Mouse (Mus musculus) heart, adult 9 months (tissue): ENCODE measurements around the gene H2afv.
"Not testable (repeated sequence)": the region's sequence is repeated elsewhere in the genome, so short reads cannot be mapped to it uniquely, and the experiment has no call there.

Experiments
- DNase-seq, 2 experiments: peaks; one replicate each; pipeline ENCODE4 v3.0.0; 2022; ENCODE audit warnings: low spot score in 2 of 2

Gene H2afv

GRCm38 (mm10) chr11:6468541-6468940 is 24.3 kb upstream of the H2afv start:
- DNase-seq: no peak

- peak in 1 of 2 experiments; percentile 33 for DNase-seq
Measured at GRCm38 (mm10) chr11:6465122-6465521, 20.9 kb upstream of the H2afv start.

DNA sequence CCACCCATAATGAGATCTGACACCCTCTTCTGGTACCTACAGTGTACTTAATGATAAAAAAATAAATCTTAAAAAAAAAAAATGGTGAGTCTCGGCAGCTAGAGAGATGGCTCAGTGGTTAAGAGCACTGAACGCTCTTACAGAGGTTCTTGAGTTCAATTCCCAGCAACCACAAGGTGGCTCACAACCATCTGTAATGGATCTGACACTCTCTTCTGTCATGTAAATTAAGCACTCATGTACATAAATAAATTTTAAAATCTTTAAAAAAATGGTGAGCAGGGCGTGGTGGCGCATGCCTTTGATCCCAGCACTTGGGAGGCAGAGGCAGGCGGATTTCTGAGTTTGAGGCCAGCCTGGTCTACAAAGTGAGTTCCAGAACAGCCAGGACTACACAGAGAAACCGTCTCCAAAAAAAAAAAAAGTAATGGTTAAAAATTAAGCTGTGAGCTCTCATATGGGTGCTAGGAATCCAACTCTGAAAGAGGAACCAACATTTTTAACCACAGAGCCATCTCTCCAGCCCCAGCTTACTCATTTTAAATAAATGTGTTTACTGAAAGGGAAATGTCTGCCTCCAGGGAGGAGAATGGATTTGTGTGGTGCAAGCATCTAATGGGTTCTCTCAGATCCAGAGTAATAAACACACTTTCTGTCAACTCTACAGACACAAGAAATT is 19.1 kb upstream of the H2afv start:
- DNase-seq: no peak

DNA sequence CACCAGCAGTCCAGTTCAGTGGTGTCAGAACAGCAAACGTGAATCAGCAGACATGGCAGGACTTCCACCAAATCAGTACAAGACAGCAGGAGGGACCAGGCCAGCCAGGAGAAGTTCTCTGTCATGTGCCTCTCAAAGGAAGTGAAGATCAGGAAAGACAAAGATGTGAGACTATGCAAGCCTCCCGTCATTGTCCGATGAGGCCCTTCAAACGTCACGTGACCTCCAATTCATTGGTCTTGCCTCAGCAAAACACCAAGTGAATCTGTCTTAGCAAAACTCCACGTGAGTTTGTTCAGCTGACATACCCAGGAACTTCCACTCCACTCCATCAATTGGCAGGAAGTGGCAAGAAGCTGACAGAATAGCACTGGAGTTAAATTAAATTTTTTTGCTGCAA is 11.8 kb upstream of the H2afv start:
- DNase-seq: no peak

GRCm38 (mm10) chr11:6448155-6448554 is 3.9 kb upstream of the H2afv start:
- DNase-seq: not testable (repeated sequence)

DNA sequence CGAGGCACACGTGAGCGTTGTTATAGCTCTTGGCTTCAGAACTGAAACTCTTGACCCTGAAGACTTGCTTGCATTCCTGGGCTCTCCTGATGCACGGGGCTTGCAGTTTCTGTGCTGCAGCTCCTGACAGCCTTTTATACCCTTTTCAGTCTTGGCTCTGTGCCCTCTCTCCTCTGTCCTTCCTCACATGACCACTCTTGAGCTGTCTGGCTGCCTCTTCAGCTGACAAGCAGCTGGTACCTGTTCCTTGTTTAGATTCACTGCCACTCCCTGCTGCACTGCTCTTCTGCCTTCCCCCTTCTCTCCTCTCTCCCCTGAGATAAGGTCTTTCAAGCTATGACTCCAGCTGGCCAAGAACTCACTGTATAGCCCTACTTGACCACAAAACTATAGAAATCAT is 3.2 kb upstream of the H2afv start:
- DNase-seq: no peak

DNA sequence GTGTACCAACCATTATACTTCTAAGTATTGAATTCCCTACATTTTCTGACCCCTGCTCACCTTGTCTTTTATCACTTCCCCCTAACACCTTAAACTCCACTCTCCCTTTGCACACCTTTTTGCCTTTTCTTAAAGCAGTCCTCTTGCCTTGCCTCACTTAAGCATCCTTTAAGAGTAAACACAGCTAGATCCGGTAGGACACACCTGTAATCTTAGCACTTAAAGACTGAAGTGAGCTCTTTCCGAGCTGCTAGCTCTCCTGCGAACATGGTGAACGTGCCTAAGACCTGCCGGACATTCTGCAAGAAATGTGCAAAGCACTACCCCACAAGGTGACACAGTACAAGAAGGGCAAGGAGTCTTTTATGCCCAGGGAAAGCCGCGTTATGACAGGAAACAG is 1.7 kb upstream of the H2afv start:
- no peak for DNase-seq

GRCm38 (mm10) chr11:6445441-6445840 is 1.2 kb upstream of the H2afv start:
- DNase-seq: no peak

DNA sequence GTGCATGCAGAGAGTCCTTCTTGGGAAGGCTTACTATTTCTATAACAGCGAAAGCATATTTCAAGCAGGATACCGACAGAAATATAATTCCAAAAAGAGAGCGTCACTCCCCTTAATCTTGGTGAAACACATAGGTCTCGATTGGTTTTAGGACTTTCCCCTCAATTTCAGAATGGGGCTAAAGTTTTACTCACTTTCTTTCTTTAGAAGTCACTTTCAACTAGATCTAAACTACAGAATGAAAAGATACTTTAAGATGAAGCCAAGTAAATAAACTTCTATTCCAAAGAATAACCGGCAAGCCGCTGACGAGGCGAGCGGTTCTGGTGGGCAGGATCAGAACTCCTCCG is 541 bp downstream of the H2afv start:
- no peak for DNase-seq

- DNase-seq: no peak
Measured at GRCm38 (mm10) chr11:6443102-6443501, 1.1 kb downstream of the H2afv start.

- DNase-seq: no peak
Measured at GRCm38 (mm10) chr11:6442566-6442965, 1.7 kb downstream of the H2afv start.

- DNase-seq: no peak
Measured at GRCm38 (mm10) chr11:6440171-6440570, 4.1 kb downstream of the H2afv start.

- no peak for DNase-seq
Measured at GRCm38 (mm10) chr11:6437667-6438066, 6.6 kb downstream of the H2afv start.

DNA sequence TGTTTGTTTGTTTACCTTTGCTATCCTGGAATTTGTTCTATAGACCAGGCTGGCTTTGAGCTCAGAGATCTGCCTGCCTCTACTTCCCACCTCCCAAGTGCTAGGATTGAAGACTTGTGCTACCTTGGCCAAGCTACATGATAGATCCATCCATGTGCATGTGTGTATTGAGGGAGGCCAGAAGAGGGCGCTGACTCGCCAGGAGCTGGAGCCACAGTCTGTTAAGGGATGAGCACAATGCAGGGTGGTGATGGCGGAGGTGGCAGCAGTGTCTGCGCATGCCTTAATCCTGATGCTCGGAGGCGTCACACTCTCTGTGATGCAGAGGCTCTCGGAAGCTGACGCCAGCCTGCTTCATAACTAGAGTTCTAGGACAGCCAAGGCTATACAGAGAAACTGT is 7.8 kb downstream of the H2afv start:
- DNase-seq: no peak

GRCm38 (mm10) chr11:6430186-6430585 is 14.1 kb downstream of the H2afv start:
- no peak for DNase-seq

GRCm38 (mm10) chr11:6420722-6421350 is 23.4 kb downstream of the H2afv start:
- DNase-seq: no peak

DNA sequence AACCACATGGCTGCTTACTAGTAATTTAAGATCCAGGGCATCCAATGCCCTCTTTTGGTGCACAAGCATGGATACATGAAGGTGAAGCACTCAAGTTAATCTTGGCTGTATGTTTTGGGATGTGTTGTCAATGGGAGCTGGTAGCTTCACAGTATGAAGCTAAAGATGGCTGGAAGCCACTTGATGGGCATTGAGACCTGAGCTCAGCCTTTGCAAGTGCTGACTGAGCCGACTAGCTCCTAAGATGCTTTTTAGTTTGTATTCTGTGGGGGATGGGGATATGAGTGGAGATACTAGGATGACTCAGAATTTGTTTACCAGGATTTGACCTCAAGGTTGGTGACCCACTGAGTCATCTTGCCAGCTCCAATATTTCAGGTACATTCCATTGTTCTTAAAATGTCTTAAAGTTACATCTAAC is 23.9 kb downstream of the H2afv start:
- DNase-seq: no peak

DNA sequence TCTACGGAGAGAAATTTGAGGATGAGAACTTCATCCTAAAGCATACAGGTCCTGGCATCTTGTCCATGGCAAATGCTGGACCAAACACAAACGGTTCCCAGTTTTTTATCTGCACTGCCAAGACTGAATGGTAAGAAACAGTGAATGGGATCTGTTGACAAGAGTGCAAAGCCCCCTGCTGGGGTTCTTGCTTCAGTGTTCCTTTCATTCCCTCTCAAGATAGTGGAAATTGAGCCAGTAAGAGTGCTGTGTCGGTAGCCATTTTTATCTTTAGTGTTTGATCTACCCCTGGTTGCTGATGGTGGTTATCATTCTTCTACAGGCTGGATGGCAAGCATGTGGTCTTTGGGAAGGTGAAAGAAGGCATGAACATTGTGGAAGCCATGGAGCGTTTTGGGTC is 25.1 kb downstream of the H2afv start:
- not testable (repeated sequence) for DNase-seq

GRCm38 (mm10) chr11:6418751-6419150 is 25.5 kb downstream of the H2afv start:
- DNase-seq: no peak

GRCm38 (mm10) chr11:6417490-6417889 is 26.8 kb downstream of the H2afv start:
- no peak for DNase-seq

DNA sequence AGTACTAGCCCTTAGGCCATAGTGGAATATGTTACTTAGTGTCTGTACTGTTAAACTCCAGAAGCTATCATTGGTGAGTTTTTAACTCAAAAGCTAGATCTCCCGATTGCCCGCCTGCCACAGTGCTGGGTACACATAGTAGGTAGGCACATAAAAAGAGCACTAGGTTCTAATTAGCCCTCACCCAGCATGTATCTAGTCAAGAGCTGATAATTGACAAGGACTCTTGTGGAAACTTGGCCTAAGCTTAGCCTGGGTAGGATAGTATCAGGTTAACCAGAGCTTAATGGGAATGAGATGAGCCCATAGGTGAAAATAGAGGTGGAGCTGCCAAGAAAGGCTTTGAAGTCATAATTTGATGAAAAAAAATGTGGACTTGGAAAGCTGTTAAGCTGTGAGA is 27.2 kb downstream of the H2afv start:
- no peak for DNase-seq

DNA sequence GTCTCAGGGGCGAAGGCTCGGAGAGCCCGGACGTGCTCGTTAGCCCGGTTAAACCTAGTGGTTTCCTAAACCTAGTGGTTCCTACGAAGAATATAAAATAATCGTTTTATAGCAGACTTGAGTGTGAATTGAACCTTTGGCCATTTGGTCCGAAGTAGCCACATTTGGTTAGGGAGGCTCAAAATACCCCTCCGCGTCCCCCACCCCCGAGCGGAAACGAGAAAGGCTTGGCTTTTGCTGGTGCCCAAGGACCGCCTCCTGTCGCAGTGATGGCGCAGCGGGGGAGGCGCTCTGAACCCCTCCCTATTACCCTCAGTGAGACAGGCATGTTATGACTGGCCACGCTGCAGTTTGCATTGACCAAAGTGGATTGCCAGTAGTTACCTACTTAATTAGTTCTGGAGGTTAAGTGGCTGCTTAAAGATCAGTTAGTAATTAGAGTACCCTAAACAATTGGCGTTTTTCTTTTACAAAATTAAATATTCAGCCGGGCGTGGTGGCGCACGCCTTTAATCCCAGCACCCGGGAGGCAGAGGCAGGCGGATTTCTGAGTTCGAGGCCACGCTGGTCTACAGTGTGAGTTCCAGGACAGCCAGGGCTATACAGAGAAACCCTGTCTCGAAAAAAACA is 27.7 kb downstream of the H2afv start:
- DNase-seq: peak; percentile 78 to 84
